Mouse (Mus musculus) myocyte (in vitro differentiated cells): ENCODE measurements at regions not wholly inside any gene's neighbourhood (a gene's known extent, or its start where the extent isn't known, plus 50 kb on each side); places are given as distances from the start of the nearest gene placed in this dataset.

Experiments
- E2F4 ChIP-seq: IDR thresholded peaks from one replicate; pipeline ENCODE4 v1.6.1; 2011; ENCODE audit warnings: mild to moderate bottlenecking, control low read depth, moderate library complexity; ENCODE audit not compliant: insufficient read depth
- MAX ChIP-seq: IDR thresholded peaks from one replicate; pipeline ENCODE4 v1.6.1; 2011; ENCODE audit warnings: low read depth, mild to moderate bottlenecking, control low read depth
- MYOD1 ChIP-seq, 3 experiments: IDR thresholded peaks; one replicate each; pipeline ENCODE4 v1.6.1; 2011; ENCODE audit warnings: control low read depth in 2 of 3, low read depth in 2 of 3, mild to moderate bottlenecking in 2 of 3, moderate library complexity in 1 of 3; ENCODE audit not compliant: insufficient read length in 2 of 3, control insufficient read depth in 1 of 3
- POLR2A ChIP-seq: IDR thresholded peaks from one replicate; pipeline ENCODE4 v1.6.1; 2011; ENCODE audit warnings: low read depth, mild to moderate bottlenecking, control low read depth, moderate library complexity; ENCODE audit not compliant: insufficient read length
- TCF12 ChIP-seq: IDR thresholded peaks from one replicate; pipeline ENCODE4 v1.6.1; 2011; ENCODE audit warnings: mild to moderate bottlenecking, control low read depth; ENCODE audit not compliant: poor library complexity, insufficient read depth, severe bottlenecking
- USF1 ChIP-seq: IDR thresholded peaks from one replicate; pipeline ENCODE4 v1.6.1; 2011; ENCODE audit warnings: low read depth, mild to moderate bottlenecking, control low read depth, moderate library complexity

- TF ChIP-seq POLR2A (no peak), MAX (no peak), USF1 (no peak), TCF12 (no peak), MYOD1 (IDR thresholded peaks at IDR 0.05; ENCODE audit: control insufficient read depth in 1 of 3, insufficient read length in 2 of 3, low read depth in 2 of 3) (no peak), E2F4 (no peak)
Observed at GRCm38 (mm10) chr3:42596686-42597085, 854.3 kb downstream of the D3Ertd751e start.
